Comparison of ENCODE assay signal across 19 mouse cellular contexts in the genomic region with DNA sequence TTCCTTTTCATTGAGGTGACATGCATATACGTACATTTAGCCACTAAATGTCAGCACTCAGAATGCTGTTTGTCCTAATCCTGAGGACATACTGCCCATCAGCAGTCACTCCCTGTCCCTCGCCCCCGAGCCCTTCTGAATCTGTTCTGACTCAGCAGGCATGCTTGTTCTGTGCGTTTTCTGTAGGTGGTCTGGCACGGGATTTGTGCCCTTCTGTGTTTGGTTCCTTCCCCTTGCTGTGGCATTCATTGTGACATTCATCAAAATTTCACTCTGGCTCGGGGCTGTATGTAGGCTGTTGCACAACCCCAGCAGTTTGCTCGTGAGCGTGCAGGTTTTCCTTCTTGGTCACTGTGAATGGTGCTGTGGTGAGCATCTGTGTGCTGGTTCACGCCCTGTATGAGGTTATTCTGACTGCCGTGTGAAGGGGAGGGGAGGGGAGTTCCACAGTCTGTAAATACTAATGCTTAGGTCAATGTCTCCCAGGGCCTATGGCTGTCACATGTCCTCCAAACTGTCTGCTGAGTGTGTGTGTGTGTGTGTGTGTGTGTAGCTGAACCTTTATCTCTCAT. TPM values are rescaled to one million over a fixed set of nuclear protein-coding genes. Genes with fewer than 3 reads are reported as not detected.
DNase-seq lines count a peak whose midpoint lies in the region; ATAC-seq and TF ChIP-seq lines count a peak whose summit lies in the region.
"Had no signal": no experiment of that assay in that cellular context is flagged by ENCODE, and none has a peak within 500 bp of the region (broad histone marks: within the 10 kb centered on the region; RNA-seq: fewer than 3 reads in every experiment).

No protein-coding gene starts in this region.

- no peak for TF ChIP-seq CTCF in layer of hippocampus, adult 2 months (conservative IDR thresholded peaks at IDR 0.05)
- no peak for TF ChIP-seq CTCF in small intestine, adult 2 months (IDR thresholded peaks at IDR 0.05; ENCODE audit: extremely low read depth, insufficient read length, insufficient replicate concordance, low read depth, low read length)

- DNase-seq in layer of hippocampus, adult 2 months (ENCODE audit: low spot score in 2 of 2), result peak; percentile 28 to 32
- no peak for DNase-seq in layer of hippocampus, postnatal 10 days (ENCODE audit: low spot score in 2 of 2)
- DNase-seq in right cerebral cortex, adult 18-20 months, result peak; percentile 51
- no peak for DNase-seq in right cerebral cortex, postnatal 4 days
- DNase-seq in heart, adult 9 months (ENCODE audit: low spot score in 2 of 2), result no peak
- DNase-seq: adrenal gland, adult 8-10 months; cerebellum, adult 18-20 months; cerebellum, postnatal 36 days; gastrocnemius, postnatal 10 days; heart, adult 2 months; lung, postnatal 10 days; thymus, adult 2 months had no signal

- TF ChIP-seq POLR2A in small intestine, adult 2 months (IDR thresholded peaks at IDR 0.05; ENCODE audit: low read depth, low read length), result no peak

- 66% methylated on average over 10 of the region's 10 CpGs for WGBS in small intestine, adult 2 months

- ATAC-seq in common myeloid progenitor, adult 5-6 weeks (replicated peaks; ENCODE audit: low read depth, poor library complexity, severe bottlenecking), result peak; percentile 86
- ATAC-seq: forebrain, embryonic 16.5 days; inflammation-experienced regulatory T-cells, adult 6 months had no signal

- peaks cover 5% of the 10 kb centered on the region; the same call in 1 of the 2 replicates for H3K36me3 ChIP-seq in small intestine, adult 2 months (ENCODE audit: control insufficient read depth, insufficient read depth, low read length)
- H3K36me3 ChIP-seq: liver, embryonic 15.5 days had no signal

- H3K27me3 ChIP-seq in small intestine, adult 2 months (ENCODE audit: control insufficient read depth, insufficient read depth, low read length), result no peaks in the 10 kb centered on the region
- H3K27me3 ChIP-seq: limb, embryonic 13.5 days had no signal

- peaks cover 35% of the 10 kb centered on the region for H3K4me1 ChIP-seq in small intestine, adult 2 months (ENCODE audit: control insufficient read depth, insufficient read depth, insufficient read length, low read length)
- H3K4me1 ChIP-seq: limb, embryonic 13.5 days had no signal

- H3K27ac ChIP-seq in layer of hippocampus, adult 2 months, result peak overlapping the region; percentile 64
- H3K27ac ChIP-seq in small intestine, adult 2 months (ENCODE audit: insufficient read depth, low read depth, low read length), result peak overlapping the region; percentile 50
- H3K27ac ChIP-seq: heart, adult 2 months; limb, embryonic 13.5 days; liver, embryonic 15.5 days had no signal

- H3K4me3 ChIP-seq in layer of hippocampus, adult 2 months, result no peak overlapping the region
- H3K4me3 ChIP-seq in small intestine, adult 2 months (ENCODE audit: low read depth, low read length), result no peak overlapping the region
- H3K4me3 ChIP-seq: erythroblast, embryonic 14.5 days; heart, adult 2 months; limb, embryonic 13.5 days; liver, embryonic 15.5 days had no signal

RNA-seq across cellular contexts. Expression of a gene that starts 6.4 kb away (rescaled TPM):
- 10 to 100 TPM; 64.9 to 77.6 TPM for total RNA-seq in layer of hippocampus, adult 2 months (2021)
- total RNA-seq in layer of hippocampus, postnatal 10 days (2021), result 10 to 100 TPM; 60.4 to 63.3 TPM
- total RNA-seq in common myeloid progenitor, adult 5-6 weeks (2017), result 0.23 TPM in 1 of 2 replicates, not detected in the other
- polyA plus RNA-seq in small intestine, adult 2 months (2012; rRNA removed), result 57.1 and 106 TPM in 2 replicates
- polyA plus RNA-seq: erythroblast, embryonic 14.5 days; inflammation-experienced regulatory T-cells, adult 6 months had no signal

RNA-seq across cellular contexts. Expression of a gene that starts 33.4 kb away (rescaled TPM):
- 100 to 1,000 TPM; 395 to 419 TPM for total RNA-seq in layer of hippocampus, adult 2 months (2021)
- 100 to 1,000 TPM; 353 to 378 TPM for total RNA-seq in layer of hippocampus, postnatal 10 days (2021)
- total RNA-seq in common myeloid progenitor, adult 5-6 weeks (2017), result 25.1 and 40.3 TPM in 2 replicates
- polyA plus RNA-seq in small intestine, adult 2 months (2012; rRNA removed), result 217 and 306 TPM in 2 replicates

RNA-seq across cellular contexts. Expression of a gene that starts 59.4 kb away (rescaled TPM):
- total RNA-seq in layer of hippocampus, adult 2 months (2021), result 10 to 100 TPM; 81.6 to 85.2 TPM
- 10 to 100 TPM; 67.2 to 69.7 TPM for total RNA-seq in layer of hippocampus, postnatal 10 days (2021)
- 25.8 and 33.9 TPM in 2 replicates for total RNA-seq in common myeloid progenitor, adult 5-6 weeks (2017)
- 28.1 and 44.7 TPM in 2 replicates for polyA plus RNA-seq in small intestine, adult 2 months (2012; rRNA removed)

Comparison
In these comparisons a context has a peak if more than half of its experiments do, and no peak if none do; other contexts are left out.
1. DNase-seq: peak in layer of hippocampus, adult 2 months (2 of 2) and right cerebral cortex, adult 18-20 months (single experiment); none in layer of hippocampus, postnatal 10 days (0 of 2), right cerebral cortex, postnatal 4 days (single experiment) and heart, adult 9 months (0 of 2).
2. RNA of a gene that starts 6.4 kb away (total RNA-seq): 64.9 to 77.6 TPM in layer of hippocampus, adult 2 months and 60.4 to 63.3 TPM in layer of hippocampus, postnatal 10 days; 0.23 TPM in common myeloid progenitor, adult 5-6 weeks; every median in the first group is over 10 times any median in the second.